Mouse (Mus musculus) embryonic facial prominence, embryonic 10.5 days (tissue): Measurements from ENCODE around the gene Rmdn3. TPM values are rescaled to one million over a fixed set of nuclear protein-coding genes. Genes with fewer than 3 reads are reported as not detected.

Source experiments
- DNase-seq: peaks from one replicate; pipeline ENCODE4 v3.0.0-alpha.2; 2017; ENCODE audit warnings: low spot score
- H3K27ac ChIP-seq: fragments of 300-500 bp; sonication (generic); replicated peaks from 2 replicates; pipeline ENCODE4 v1.5.1; 2016; ENCODE audit warnings: mild to moderate bottlenecking
- H3K27me3 ChIP-seq: fragments of 300-500 bp; sonication (generic); replicated peaks from 2 replicates; pipeline ENCODE4 v1.6.1; 2016; ENCODE audit warnings: low read depth, mild to moderate bottlenecking; ENCODE audit not compliant: poor library complexity, severe bottlenecking
- H3K36me3 ChIP-seq: fragments of 300-500 bp; sonication (generic); replicated peaks from 2 replicates; pipeline ENCODE4 v1.6.1; 2016; ENCODE audit warnings: mild to moderate bottlenecking, moderate library complexity
- H3K4me1 ChIP-seq: fragments of 300-500 bp; sonication (generic); 2 replicates; pipeline ENCODE4 v1.6.1; 2016
- H3K4me3 ChIP-seq: fragments of 300-500 bp; sonication (generic); 2 replicates; pipeline ENCODE4 v1.5.1; 2016; ENCODE audit warnings: mild to moderate bottlenecking, moderate library complexity
- H3K9me3 ChIP-seq: fragments of 300-500 bp; sonication (generic); 2 replicates; pipeline ENCODE4 v1.6.1; 2016; ENCODE audit warnings: mild to moderate bottlenecking
- WGBS: fragments of 180-500 bp; shearing (Covaris S2); methylation state at CpG from one replicate; pipeline ENCODE4 v1.1.7; 2016; 5-methylcytosine and 5-hydroxymethylcytosine counted together
- polyA plus RNA-seq: library from polyadenylated mRNA; unstranded; fragments of >200 nt; fragmentation: Nextera tagmentation; extraction: Ambion mirVana; gene quantifications from 2 replicates; pipeline ENCODE4 v1.2.1, GENCODE M21; 2016

The Rmdn3 gene
- 47.3 and 50.7 TPM in 2 replicates for polyA plus RNA-seq

DNA sequence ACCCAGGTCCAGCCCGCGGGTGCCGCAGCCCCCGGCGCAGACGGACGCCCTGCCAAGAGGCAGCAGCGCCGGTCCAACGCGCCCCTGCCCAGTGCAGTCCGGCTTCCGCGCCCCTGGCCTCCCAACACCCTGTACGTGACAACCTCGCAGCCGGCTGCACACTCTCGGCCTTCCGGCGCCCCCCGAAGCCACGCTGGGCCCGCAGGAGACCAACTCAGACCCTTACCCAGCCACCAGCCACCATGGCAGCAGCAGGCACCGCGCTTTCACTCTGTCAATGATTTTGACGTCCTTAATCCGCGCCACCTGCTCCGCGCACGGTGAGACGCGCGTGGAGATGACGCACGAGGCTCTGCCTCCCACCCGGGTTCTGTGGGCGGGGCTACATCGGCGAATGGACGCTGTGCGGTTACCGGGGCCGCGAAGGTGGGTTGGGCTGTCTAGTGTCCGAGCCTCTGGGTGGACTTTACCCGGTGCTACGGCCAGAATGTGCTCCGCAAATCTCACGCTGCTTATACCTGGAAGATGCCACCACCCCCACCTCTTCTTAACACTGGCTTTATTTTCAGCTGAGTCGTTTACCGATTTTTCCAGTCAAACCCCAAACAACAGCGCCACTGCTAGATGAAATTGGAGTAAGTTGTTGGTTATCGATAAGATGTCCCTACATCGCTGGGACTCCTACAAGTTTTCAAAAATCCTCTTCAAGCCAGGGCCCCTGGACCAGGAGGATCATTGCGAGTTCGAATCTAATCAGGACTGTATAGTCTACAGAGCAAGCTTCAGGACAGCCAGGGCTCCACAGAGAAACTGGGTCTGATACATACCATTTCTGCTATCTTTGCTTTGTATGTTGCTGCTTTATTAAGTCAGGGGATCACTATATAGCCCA, at the start of gene Rmdn3:
TSS of gene Rmdn3 (minus strand) at position 354 of the 892 bp plus-strand sequence.
- no peaks in the 10 kb centered on the region for H3K27me3 ChIP-seq
- peaks cover 28% of the 10 kb centered on the region for H3K36me3 ChIP-seq
- peak within 1 kb of the TSS; percentile 87 for H3K27ac ChIP-seq
- H3K4me1 ChIP-seq, result peaks cover 23% of the 10 kb centered on the region
- peak; percentile 94 for DNase-seq
- WGBS, result under 1% methylated on average over 57 of the region's 57 CpGs
- no peaks in the 10 kb centered on the region for H3K9me3 ChIP-seq
- H3K4me3 ChIP-seq, result peak within 1 kb of the TSS; percentile 98

- H3K36me3 ChIP-seq, result no peaks in the 10 kb centered on the region
- no peak for DNase-seq
- no peaks in the 10 kb centered on the region for H3K27me3 ChIP-seq
- no peaks in the 10 kb centered on the region for H3K9me3 ChIP-seq
- 87% methylated on average over 4 of the region's 4 CpGs for WGBS
- peaks cover 11% of the 10 kb centered on the region for H3K4me1 ChIP-seq
- no peak overlapping the region for H3K4me3 ChIP-seq
- no peak overlapping the region for H3K27ac ChIP-seq
Observed at GRCm38 (mm10) chr2:119203871-119204460, 47.1 kb upstream of the Rmdn3 start.

DNA sequence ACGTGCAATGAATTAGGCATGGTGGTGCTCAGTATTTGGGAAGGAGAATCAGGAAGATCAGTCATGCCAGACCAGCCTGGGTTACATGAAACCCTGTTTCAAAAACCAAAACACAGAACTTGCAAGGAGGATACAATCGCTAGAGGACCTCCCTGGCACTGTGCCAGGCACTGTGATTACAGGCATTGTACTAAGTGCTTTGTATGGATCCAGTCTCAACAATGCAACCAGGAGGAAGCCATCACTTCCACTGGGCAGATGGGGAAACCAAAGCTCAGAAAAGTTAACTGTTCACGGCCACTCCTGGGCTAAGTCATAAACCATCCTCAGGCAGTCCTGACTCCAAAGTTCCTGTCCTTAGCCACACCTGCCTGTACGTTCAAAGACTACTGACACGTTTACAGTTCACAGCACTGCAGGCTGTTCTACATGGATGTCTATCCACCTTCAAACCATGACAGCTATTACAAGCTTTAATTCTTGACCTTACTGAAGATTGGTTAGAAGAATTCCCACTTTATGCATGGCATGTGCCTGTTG, 46.1 kb upstream of the Rmdn3 start:
- WGBS, result 90% methylated on average over 5 of the region's 5 CpGs
- H3K27ac ChIP-seq, result no peak overlapping the region
- no peak overlapping the region for H3K4me3 ChIP-seq
- no peaks in the 10 kb centered on the region for H3K9me3 ChIP-seq
- H3K4me1 ChIP-seq, result peaks cover 20% of the 10 kb centered on the region
- no peaks in the 10 kb centered on the region for H3K27me3 ChIP-seq
- no peak for DNase-seq
- no peaks in the 10 kb centered on the region for H3K36me3 ChIP-seq

GRCm38 (mm10) chr2:119198934-119199333, 42.1 kb upstream of the Rmdn3 start:
- Histone ChIP-seq H3K36me3 (no peaks in the 10 kb centered on the region), H3K4me3 (no peak overlapping the region), H3K4me1 (peaks cover 29% of the 10 kb centered on the region), H3K9me3 (no peaks in the 10 kb centered on the region), H3K27me3 (no peaks in the 10 kb centered on the region), H3K27ac (no peak overlapping the region)
- WGBS, result 71% methylated on average over 3 of the region's 3 CpGs
- no peak for DNase-seq

DNA sequence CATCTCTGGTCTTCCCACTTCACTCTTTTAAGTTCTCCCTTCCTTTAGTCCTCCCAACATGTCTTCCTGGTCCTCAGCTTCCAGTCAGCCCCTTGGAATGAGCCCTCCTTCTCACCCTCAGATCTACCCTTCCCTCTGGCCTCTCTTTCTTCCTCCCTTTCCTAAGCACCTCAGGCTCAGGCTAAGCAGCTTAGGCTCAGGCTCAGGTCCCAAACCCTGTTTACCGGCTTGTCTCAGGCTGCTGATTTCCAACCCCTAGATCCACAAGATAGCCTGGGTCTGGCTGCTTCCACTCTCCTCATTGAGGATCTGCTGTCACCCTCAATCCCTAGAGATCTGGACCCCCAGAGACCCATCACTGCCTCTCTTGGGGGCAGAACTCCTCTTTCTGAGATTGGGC, 41.2 kb upstream of the Rmdn3 start:
- H3K4me3 ChIP-seq, result no peak overlapping the region
- no peaks in the 10 kb centered on the region for H3K27me3 ChIP-seq
- H3K36me3 ChIP-seq, result no peaks in the 10 kb centered on the region
- 23% methylated on average over 1 of the region's 1 CpGs for WGBS
- H3K9me3 ChIP-seq, result no peaks in the 10 kb centered on the region
- H3K4me1 ChIP-seq, result peaks cover 28% of the 10 kb centered on the region
- DNase-seq, result no peak
- H3K27ac ChIP-seq, result no peak overlapping the region

DNA sequence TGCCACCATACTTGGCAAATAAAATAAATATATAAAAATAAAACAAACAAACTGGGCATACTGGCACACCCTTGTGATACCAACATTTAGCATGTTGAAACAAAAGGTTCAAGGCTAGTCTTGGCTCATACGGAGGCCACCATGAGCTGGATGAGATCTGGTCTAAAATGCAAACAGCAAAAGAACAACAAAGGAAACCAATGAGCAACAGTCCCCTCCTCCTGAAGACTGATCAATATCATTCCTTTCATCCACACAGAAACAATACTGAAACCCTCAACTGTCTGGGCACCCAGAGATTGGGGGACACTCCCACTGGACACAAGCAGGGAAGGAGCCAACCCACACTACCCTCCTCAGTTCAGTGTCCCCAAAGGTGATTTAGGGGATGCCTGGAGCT, 40.7 kb upstream of the Rmdn3 start:
- no peaks in the 10 kb centered on the region for H3K36me3 ChIP-seq
- no peaks in the 10 kb centered on the region for H3K9me3 ChIP-seq
- WGBS, result 89% methylated on average over 1 of the region's 1 CpGs
- H3K4me1 ChIP-seq, result peaks cover 26% of the 10 kb centered on the region
- no peaks in the 10 kb centered on the region for H3K27me3 ChIP-seq
- H3K4me3 ChIP-seq, result no peak overlapping the region
- no peak for DNase-seq
- H3K27ac ChIP-seq, result no peak overlapping the region

- Histone ChIP-seq H3K4me3 (peak overlapping the region; percentile 5; the same call in 1 of the 2 replicates), H3K27ac (peak overlapping the region; percentile 19; the same call in 1 of the 2 replicates), H3K36me3 (no peaks in the 10 kb centered on the region), H3K27me3 (no peaks in the 10 kb centered on the region), H3K9me3 (no peaks in the 10 kb centered on the region), H3K4me1 (peaks cover 26% of the 10 kb centered on the region)
- WGBS, result 20% methylated on average over 4 of the region's 4 CpGs
- peak; percentile 62 for DNase-seq
Observed at GRCm38 (mm10) chr2:119196316-119197108, 39.7 kb upstream of the Rmdn3 start.

DNA sequence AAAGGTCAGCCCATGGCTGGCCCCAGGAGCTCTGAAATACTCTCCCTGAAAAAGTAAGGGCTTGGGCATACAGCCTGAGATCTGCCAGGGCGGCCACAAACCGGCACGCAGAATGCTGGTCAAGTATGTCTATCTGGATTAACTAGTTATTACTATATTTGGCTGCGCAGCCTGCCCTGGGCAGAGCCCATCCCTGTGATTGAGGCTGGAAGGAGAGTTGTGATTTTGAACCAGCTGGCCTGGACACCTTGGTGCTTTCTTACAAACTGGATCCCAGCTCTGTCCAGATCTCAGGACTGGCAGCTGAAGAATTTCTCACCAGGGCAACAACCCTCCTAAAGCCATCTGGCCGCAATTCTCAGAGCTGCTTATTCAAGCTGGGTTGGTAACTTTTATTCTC, 37.3 kb upstream of the Rmdn3 start:
- DNase-seq, result no peak
- no peaks in the 10 kb centered on the region for H3K27me3 ChIP-seq
- H3K4me1 ChIP-seq, result peaks cover 29% of the 10 kb centered on the region
- WGBS, result 93% methylated on average over 5 of the region's 5 CpGs
- no peaks in the 10 kb centered on the region for H3K36me3 ChIP-seq
- H3K4me3 ChIP-seq, result no peak overlapping the region
- no peaks in the 10 kb centered on the region for H3K9me3 ChIP-seq
- H3K27ac ChIP-seq, result no peak overlapping the region

DNA sequence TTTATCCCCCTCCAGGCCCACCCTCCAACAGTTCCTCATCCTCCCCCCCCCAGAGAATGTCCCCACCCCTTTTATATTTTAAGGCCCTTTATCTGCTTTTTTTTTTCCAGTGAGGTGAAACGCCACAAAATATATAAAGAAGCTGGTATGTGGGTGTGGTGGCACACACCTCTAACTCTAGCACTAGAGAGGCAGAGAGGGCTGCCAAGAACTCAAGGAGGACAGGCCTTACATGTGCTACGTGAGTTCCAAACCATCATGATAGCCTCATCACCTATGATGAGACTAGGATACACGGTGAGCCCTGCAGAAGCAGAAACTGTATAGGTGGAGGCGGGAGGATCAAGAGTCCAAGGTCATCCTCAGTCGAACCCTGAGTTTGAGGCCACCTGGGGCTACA, 34.1 kb upstream of the Rmdn3 start:
- no peak for DNase-seq
- Histone ChIP-seq H3K36me3 (peaks cover 3% of the 10 kb centered on the region), H3K4me3 (no peak overlapping the region), H3K9me3 (no peaks in the 10 kb centered on the region), H3K27ac (no peak overlapping the region), H3K27me3 (no peaks in the 10 kb centered on the region), H3K4me1 (peaks cover 11% of the 10 kb centered on the region)
- WGBS, result 89% methylated on average over 5 of the region's 5 CpGs

DNA sequence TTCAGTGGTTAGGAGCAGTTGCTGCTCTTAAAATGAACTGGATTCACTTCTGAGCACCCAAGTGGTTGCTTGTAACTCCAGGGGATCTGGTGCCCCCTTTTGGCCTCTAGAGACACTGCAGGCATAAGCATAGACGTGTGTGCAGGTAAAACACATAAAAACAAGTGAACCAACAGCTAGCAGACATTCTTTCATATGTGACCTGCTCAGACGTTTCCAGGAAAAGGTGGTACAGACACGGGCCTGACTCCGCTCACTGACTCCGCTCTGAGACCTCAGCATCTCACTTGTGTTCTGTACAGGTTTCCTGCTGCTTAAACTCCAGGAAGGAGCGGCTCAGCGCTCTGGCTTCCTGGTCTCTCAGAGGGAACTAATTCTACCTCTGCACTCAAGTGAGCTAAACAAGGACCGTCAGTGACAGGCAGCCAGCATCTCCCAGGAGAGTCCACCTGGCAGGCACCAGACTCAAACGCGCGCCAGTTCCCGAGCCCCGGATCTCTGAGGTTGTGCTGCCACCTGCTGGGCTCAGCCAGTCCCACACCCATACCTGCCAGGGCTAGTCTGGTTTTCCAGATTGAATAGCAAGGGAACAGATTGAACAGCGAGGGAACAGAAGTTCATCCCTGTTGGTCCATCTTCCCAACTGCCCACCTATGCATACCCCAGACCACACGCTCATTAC, 32.3 kb upstream of the Rmdn3 start:
- DNase-seq, result peak; percentile 89
- Histone ChIP-seq H3K9me3 (no peaks in the 10 kb centered on the region), H3K4me1 (peaks cover 8% of the 10 kb centered on the region), H3K4me3 (peak overlapping the region; percentile 52), H3K27me3 (no peaks in the 10 kb centered on the region), H3K36me3 (peaks cover 19% of the 10 kb centered on the region), H3K27ac (0 out of 2 replicates have a peak overlapping the region, but pooled peaks have one; percentile 20)
- 6% methylated on average over 15 of the region's 15 CpGs for WGBS

GRCm38 (mm10) chr2:119182914-119183313, 26.1 kb upstream of the Rmdn3 start:
- 83% methylated on average over 7 of the region's 7 CpGs for WGBS
- Histone ChIP-seq H3K27me3 (no peaks in the 10 kb centered on the region), H3K4me3 (no peak overlapping the region), H3K9me3 (no peaks in the 10 kb centered on the region), H3K4me1 (no peaks in the 10 kb centered on the region), H3K36me3 (peaks cover 68% of the 10 kb centered on the region), H3K27ac (no peak overlapping the region)
- no peak for DNase-seq
